Mouse (Mus musculus): Measurements from ENCODE around the gene Slc22a1. TPM values are rescaled to one million over a fixed set of nuclear protein-coding genes. Genes with fewer than 3 reads are reported as not detected.

The Slc22a1 gene
- total RNA-seq (2021): not detected

DNA sequence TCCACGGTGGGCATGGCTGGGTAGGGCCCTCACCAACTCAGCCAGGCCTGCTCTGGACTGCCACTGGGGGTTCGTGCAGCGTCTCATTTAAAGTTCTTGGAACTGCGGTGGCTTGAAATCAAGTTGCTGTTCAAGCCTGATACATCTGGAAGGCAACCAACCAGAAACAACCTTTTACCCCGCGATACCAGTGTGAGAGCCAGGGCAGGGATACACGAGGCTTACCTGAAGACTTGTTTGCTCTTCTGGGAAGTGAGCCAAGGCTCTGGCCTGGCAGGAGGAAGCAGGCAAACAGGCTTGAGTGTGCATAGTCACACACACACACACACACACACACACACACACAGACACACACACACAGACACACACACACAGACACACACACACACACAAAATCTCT lies at the start of gene Slc22a1:
TSS of gene Slc22a1 (minus strand) at position 184 of the 400 bp plus-strand sequence.
- DNase-seq (ENCODE audit: extremely low spot score in 1 of 2, low spot score in 1 of 2): no peak

DNA sequence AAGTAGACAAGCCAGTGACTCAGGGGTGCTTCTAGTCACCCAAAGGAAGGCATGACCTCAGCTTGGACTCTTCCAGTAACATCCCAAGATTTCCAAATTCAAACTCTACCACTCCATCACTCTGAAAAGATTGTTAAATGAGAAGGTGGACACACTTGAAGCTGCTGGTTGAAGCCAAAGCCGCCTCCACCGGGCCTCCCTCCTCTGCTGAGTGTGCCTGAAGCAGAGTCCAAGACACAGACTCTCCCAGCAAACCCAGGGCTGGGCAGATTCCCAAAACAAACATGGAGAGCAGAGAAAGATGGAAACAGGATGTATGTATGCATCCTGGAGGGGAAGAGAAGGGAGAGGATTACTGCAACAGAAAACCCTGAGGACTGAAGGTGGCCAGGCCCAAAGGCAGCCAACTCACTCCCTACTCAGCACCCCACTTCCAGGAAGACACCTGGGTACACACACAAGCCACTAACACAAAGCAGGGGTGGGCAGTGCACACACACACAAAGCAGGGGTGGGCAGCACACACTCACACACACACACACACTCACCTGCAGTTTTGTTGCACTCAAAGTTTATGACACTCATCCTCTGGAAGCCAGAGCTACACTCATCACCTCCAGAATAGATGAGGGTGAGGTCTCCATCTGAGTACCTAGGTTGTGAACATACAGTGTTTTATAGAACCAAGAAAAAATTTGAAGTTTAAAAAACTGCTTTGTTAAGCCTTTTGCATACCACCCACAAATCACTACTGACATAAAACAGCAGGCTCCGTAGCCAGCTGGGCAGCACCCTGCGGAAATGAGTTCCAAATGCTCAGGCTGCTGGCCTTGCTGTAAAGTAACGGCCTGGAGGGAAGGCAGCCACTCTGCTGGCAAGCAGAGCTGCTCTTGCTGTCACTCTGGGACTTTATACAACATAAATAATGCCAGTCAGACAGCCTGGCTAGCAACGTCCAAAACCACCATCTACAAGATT lies 49.4 kb upstream of the Slc22a1 start:
- no peak for DNase-seq (ENCODE audit: extremely low spot score in 1 of 2, low spot score in 1 of 2)

DNA sequence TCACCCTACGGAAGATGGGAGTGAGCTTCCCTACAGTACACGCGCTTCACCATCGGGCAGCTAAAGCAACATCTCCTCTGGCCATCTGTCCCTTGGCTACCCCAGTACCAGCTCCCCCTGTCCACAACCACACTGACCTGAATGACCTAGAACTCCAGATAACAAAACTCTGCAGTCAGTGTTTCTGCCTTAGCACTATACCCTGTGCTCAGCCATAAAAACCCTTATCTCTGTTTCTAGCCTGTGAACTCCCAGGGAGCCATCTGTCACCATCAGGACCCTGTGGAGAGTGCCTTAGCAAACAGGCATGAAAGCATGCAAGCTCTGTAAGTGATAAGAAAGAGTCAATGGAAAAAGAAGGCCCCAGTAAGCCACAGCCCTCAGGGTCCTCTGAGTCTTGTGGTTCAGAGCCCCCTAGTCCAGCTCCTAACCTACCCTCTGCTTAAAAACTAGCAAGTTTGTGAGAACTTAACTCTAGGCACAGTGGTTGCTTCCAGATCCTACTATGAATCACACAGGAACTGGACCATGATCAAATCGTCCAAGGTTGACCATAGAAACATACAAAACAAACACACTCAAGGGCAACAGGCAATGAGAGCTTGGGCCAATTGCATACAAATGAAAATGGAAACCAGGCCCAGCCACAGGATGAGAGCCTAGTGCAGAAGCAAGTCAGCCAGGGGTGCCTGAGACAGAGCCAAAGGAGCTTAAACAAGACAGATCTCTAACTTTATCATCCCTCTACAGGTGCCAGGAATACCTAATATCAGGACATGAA lies 48.5 kb upstream of the Slc22a1 start:
- DNase-seq (ENCODE audit: extremely low spot score in 1 of 2, low spot score in 1 of 2): no peak

GRCm38 (mm10) chr17:12722622-12723021 lies 47.0 kb upstream of the Slc22a1 start:
- no peak for DNase-seq (ENCODE audit: extremely low spot score in 1 of 2, low spot score in 1 of 2)

GRCm38 (mm10) chr17:12721118-12721886 lies 45.7 kb upstream of the Slc22a1 start:
- DNase-seq (ENCODE audit: extremely low spot score in 1 of 2, low spot score in 1 of 2): no peak

DNA sequence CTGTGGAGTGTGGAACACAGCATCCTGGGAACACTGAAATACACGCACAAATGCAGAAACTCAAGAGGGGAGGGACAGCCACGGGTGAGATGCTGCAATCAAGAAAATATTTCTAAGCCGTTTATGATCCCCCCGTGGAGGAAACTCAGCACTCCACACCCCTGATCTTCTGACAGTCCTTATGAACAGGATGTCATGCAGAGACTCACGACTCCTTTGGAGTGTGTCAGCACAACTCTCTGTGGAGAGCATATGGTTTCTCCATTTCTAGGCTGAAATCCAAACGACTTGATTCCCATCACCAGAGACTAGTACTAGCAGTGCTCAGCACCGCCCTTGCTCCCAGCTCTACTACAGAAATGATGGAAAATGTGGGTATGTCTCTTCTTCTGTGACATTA lies 42.6 kb upstream of the Slc22a1 start:
- no peak for DNase-seq (ENCODE audit: extremely low spot score in 1 of 2, low spot score in 1 of 2)

DNA sequence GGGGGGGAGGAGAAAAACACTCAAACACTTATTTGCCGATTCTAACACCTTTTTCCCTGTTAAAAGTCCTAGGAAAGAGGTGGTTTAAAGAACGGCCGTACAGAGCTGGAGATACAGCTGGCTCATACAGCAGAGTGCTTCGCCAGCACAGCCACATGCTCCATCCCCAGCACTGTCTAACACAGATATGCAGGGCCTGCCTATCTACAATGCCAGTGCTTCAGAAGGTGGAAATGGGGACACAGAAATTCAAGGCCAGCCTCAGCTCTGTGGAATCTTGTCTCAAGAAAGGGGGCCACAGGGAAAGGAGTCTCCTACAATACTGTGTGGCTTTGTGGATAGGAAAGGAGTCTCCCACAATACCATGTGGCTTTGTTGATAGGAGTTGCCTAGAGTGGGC lies 41.8 kb upstream of the Slc22a1 start:
- DNase-seq (ENCODE audit: extremely low spot score in 1 of 2, low spot score in 1 of 2): no peak

DNA sequence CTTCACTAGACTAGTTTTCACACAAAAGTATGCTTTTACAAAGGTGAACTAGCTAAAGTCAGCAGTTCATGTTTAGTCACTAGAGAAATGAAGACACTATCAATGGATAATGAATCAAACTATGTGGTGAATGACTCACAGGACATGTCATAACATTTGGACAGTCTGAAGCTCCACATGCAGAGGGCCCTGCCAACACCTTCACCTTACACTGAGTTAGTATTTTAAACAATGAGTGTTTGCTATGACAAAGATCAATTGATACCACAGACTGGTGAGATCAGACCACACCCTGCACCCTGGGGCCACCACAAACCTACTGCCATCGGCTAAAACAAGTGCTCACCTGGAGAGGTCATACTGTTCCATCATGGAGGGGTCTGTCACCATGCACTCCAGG lies 39.4 kb upstream of the Slc22a1 start:
- no peak for DNase-seq (ENCODE audit: extremely low spot score in 1 of 2, low spot score in 1 of 2)

DNA sequence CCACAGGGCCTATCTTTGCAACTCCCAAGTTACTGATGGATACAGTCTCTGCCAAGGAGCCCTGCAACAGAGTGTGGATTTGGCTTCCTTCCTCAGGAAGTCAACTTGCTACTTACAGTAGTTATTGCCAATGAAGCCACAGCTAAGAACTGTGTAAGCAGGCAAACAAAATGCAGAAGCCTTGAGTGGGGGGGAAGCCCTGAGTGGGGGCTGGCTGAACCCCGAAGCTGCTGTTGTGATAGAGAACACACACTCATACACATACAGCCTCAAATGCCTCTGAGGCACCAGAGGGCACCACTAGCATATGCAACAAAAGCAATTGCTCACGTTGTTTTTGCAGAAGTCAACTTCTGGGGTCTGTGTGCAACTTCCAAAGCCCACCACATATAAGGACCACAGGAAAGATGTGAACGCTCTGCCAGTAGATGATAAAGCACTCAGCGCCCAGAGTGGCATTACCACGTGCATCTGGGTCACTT lies 38.5 kb upstream of the Slc22a1 start:
- no peak for DNase-seq (ENCODE audit: extremely low spot score in 1 of 2, low spot score in 1 of 2)

DNA sequence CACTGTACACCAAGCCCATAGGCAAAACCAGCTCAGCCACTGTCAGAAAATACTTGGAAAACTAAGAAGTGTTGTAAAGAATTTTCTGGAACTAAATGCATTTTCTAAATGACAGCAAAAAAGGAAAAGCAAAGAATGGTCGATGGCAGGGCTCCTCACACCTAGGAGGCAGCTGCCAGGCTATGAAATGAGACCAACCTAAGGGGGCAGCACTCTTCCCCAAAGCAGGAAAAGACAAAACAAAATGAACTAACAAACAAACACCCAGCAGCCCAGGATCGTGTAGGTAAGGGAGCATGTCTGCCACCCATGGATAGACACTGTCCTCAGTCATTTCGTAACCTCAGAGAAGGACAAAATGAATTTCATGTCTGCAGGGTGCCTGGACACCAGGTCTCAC lies 37.4 kb upstream of the Slc22a1 start:
- DNase-seq (ENCODE audit: extremely low spot score in 1 of 2, low spot score in 1 of 2): no peak

DNA sequence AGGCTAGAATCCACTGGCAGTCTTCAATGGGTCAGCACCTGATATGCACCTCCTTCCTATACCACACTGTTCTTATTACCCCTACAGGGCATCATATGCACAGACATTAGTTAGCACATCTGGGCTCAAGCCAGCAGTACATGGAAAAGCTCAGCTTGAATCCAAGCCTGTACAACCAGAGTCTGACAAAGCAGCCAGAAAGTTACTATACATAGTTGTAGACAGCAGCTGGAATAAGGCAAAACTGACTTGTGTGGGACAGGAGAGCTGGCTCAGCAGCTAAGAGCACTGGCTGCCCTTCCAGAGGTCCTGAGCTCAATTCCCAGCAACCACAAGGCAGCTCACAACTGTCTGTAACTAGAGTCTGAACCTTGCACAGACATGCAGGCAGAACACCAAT lies 36.6 kb upstream of the Slc22a1 start:
- no peak for DNase-seq (ENCODE audit: extremely low spot score in 1 of 2, low spot score in 1 of 2)

DNA sequence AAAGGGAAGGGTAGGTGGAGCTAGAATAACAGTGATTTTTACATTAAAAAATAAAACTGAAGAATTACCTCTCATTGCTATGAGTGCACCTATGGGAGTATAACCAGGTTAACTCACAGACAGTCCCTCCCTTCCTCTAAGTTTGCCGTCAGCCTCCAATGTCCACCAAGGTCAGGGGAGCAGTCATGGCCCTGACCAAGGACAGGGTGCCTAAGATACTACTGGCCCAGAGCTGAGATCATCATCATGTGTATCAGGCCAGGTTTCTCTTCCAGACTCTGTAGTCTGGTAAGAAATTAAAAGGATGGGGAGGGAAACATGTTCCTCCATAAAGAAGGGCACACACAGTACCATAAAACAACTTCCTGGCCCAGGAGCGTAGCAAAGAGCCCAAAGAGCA lies 35.3 kb upstream of the Slc22a1 start:
- DNase-seq (ENCODE audit: extremely low spot score in 1 of 2, low spot score in 1 of 2): no peak

- DNase-seq (ENCODE audit: extremely low spot score in 1 of 2, low spot score in 1 of 2): no peak
Measured at GRCm38 (mm10) chr17:12710050-12710780, 34.6 kb upstream of the Slc22a1 start.

DNA sequence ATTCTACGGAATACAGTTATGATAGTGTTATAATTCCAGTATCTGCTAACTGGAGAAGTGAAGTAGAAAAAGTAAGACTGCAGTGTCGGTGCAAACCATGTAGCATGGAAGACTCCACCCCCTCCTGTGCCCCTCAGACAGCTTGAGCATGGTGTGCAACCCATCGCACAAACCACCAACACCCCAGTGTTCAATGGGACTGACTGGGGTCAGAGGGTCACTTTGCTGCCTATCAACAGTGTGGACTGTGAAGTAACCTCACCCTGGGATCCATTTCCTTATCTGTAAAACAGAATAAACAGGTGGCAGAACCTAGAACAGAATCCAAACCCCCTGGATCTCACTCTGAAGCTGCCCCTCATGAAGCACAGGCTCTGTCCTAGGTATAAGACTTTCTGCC lies 32.8 kb upstream of the Slc22a1 start:
- no peak for DNase-seq (ENCODE audit: extremely low spot score in 1 of 2, low spot score in 1 of 2)

- DNase-seq (ENCODE audit: extremely low spot score in 1 of 2, low spot score in 1 of 2): no peak
Measured at GRCm38 (mm10) chr17:12706590-12707049, 31.0 kb upstream of the Slc22a1 start.

DNA sequence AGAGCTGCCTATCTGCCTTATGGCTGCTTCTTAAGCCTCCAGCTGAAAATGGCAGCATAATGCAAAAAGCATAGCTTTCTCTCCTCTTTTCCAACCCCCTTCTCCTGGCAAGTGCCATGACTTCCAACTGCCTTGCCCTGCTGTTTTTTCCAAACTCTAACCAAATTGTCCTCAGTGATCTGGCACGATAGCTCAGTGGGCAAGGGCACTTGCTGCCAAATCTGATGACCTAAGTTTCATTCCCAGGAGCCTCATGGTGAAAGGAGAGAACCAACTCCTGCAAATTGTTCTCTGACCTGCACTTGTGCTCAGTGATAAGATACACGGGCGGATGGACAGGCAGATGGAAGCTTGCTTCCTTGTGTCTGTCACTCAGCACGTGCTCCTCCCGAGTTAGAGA lies 27.3 kb upstream of the Slc22a1 start:
- DNase-seq (ENCODE audit: extremely low spot score in 1 of 2, low spot score in 1 of 2): no peak

DNA sequence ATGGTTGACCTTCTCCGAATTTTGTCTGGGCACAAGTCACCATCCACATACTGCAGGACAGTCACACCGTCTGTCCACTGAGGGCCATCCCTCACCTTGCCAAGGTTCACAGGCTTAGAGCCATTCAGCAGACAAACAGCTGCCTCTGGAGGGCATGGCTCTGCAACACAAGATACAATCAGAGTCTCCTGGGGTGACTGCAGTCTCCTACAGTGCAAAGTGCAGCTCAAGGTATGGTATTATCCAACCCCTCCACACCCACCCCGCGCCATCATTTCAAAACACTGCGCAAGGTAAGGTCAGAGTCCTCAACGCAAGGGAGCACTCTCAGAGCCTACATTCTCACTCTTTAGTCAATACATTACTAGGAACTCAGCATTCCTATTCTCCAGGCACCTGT lies 24.7 kb upstream of the Slc22a1 start:
- DNase-seq (ENCODE audit: extremely low spot score in 1 of 2, low spot score in 1 of 2): no peak

GRCm38 (mm10) chr17:12691899-12692298 lies 16.3 kb upstream of the Slc22a1 start:
- no peak for DNase-seq (ENCODE audit: extremely low spot score in 1 of 2, low spot score in 1 of 2)

DNA sequence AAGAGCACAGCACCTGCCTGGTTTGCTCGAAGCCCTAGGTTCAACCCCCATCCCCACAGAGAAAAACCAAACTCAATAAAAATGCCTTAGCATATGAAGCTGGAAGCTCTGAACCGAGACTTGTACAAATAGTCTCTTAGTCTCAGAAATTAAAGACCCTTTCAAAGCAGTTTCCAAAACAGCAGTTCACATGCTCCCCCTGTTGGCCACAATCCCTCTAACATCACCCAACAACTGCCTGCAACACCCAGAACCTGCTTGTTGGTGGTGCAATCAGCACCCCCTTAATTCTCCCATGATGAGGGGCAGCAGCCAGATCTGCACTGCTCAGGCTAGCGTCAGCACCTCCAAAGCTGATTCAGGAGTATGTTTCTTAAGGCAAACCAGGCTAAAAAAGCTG lies 13.9 kb upstream of the Slc22a1 start:
- peak in 1 of 2 experiments; percentile 43 for DNase-seq (ENCODE audit: extremely low spot score in 1 of 2, low spot score in 1 of 2)
